Mouse (Mus musculus) urinary bladder, postnatal 14 days (tissue): ENCODE data around the gene Sf3a3.

Source experiments
- DNase-seq: peaks from one replicate; pipeline ENCODE4 v3.0.0; 2021; ENCODE audit warnings: low spot score

The Sf3a3 gene

GRCm38 (mm10) chr4:124781361-124781760 is 66.8 kb downstream of the Sf3a3 start:
- DNase-seq = no peak
